Mouse (Mus musculus): ENCODE measurements around the gene Mt1. TPM values are rescaled to one million over a fixed set of nuclear protein-coding genes. Genes with fewer than 3 reads are reported as not detected.
"Not testable (repeated sequence)": the region's sequence is repeated elsewhere in the genome, so short reads cannot be mapped to it uniquely, and the experiment has no call there.

The Mt1 gene
- total RNA-seq (2014; rRNA removed; ENCODE audit: low replicate concordance) (1,123 and 1,581 TPM in 2 replicates), polyA plus RNA-seq (2015; fragmentation: Nextera tagmentation; extraction: Ambion mirVana) (783 and 795 TPM in 2 replicates)

DNA sequence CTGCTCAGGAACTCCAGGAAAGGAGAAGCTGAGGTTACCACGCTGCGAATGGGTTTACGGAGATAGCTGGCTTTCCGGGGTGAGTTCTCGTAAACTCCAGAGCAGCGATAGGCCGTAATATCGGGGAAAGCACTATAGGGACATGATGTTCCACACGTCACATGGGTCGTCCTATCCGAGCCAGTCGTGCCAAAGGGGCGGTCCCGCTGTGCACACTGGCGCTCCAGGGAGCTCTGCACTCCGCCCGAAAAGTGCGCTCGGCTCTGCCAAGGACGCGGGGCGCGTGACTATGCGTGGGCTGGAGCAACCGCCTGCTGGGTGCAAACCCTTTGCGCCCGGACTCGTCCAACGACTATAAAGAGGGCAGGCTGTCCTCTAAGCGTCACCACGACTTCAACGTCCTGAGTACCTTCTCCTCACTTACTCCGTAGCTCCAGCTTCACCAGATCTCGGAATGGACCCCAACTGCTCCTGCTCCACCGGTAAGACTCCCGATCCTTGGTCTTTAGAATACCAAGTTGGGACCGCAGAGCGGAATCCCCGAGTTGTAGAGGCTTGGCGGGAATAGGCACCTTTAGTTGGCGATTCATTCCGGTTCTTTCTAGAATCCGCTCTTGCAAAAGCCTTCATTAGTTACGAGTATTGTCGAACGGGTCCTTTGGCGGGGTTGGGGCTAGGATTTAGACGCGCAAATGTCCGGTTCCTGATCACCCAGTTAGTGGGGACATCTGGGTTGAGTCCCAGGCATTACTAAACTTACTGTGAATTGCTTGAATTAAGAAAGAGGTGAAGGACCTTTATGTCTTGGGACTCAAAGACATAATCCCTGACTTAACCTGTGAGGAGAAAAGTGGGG, at the start of gene Mt1:
Mt1 (plus strand) TSS at position 226 of the 856 bp plus-strand sequence.
- Histone ChIP-seq H3K4me1 (ENCODE audit: control insufficient read depth, insufficient read depth) (peaks cover 15% of the 10 kb centered on the region; the same call in 1 of the 2 replicates), H3K4me3 (ENCODE audit: low read depth, low read length) (peak within 1 kb of the TSS; percentile 62), H3K9ac (replicated peaks; ENCODE audit: low read depth, low read length) (peak within 1 kb of the TSS; percentile 75), H3K4me2 (ENCODE audit: low read depth, low read length) (peak within 1 kb of the TSS; percentile 61), H3K9me3 (replicated peaks; ENCODE audit: control insufficient read depth, low read length) (no peaks in the 10 kb centered on the region), H3K27me3 (ENCODE audit: control insufficient read depth, insufficient read depth, low read length) (peaks cover 5% of the 10 kb centered on the region; the same call in 1 of the 2 replicates), H3K27ac (ENCODE audit: low read depth) (peak within 1 kb of the TSS; percentile 95), H3K36me3 (replicated peaks; ENCODE audit: control insufficient read depth, insufficient read depth, low read length) (no peaks in the 10 kb centered on the region)
- DNase-seq (ENCODE audit: low spot score) (peak; percentile 93), ATAC-seq (ENCODE audit: insufficient read depth, low read depth) (peak; percentile 93)
- TF ChIP-seq EP300 (IDR thresholded peaks at IDR 0.05; ENCODE audit: low read depth) = peak; percentile 91
- TF ChIP-seq CTCF (IDR thresholded peaks at IDR 0.05; ENCODE audit: low read depth) = no peak
- under 1% methylated on average over 50 of the region's 50 CpGs for WGBS

DNA sequence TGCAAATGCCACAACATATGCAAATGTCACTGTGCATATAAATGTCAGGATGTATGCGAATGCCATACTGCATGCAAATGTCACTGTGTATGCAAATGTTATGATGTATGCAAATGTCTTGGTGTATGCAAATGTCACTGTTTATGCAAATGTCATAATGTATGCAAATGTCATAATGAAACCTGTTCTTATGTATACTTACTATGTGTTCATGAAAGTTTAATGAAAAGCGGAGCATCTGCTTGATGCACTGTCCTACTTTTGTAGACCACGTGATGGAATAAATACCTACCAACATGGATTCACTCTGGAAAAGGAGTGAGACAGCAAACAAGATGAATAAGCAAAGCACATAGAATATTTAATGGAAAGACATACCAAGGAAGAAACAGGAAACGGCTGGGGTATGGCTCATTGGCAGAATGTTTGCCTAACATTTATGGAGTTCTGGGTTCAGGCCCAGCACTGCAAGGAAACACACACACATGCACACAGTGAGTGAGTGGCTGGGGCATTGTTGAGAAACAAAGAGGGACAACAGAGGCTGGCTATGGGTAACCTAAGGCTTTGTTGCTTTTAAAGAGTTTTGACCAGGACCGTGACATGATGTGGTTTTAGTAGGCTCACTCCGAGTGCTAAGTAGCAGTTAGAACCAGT, 49.6 kb upstream of the Mt1 start:
- no peaks in the 10 kb centered on the region for H3K9me3 ChIP-seq (replicated peaks; ENCODE audit: control insufficient read depth, low read length)
- 85% methylated on average over 6 of the region's 6 CpGs for WGBS
- no peak overlapping the region for H3K27ac ChIP-seq (ENCODE audit: low read depth)
- TF ChIP-seq EP300 (IDR thresholded peaks at IDR 0.05; ENCODE audit: low read depth) (no peak), CTCF (IDR thresholded peaks at IDR 0.05; ENCODE audit: low read depth) (no peak)
- no peaks in the 10 kb centered on the region for H3K27me3 ChIP-seq (ENCODE audit: control insufficient read depth, insufficient read depth, low read length)
- DNase-seq (ENCODE audit: low spot score) (no peak), ATAC-seq (ENCODE audit: insufficient read depth, low read depth) (no peak)
- no peak overlapping the region for H3K9ac ChIP-seq (replicated peaks; ENCODE audit: low read depth, low read length)
- H3K4me3 ChIP-seq (ENCODE audit: low read depth, low read length) = no peak overlapping the region
- no peaks in the 10 kb centered on the region for H3K36me3 ChIP-seq (replicated peaks; ENCODE audit: control insufficient read depth, insufficient read depth, low read length)
- no peaks in the 10 kb centered on the region for H3K4me1 ChIP-seq (ENCODE audit: control insufficient read depth, insufficient read depth)
- no peak overlapping the region for H3K4me2 ChIP-seq (ENCODE audit: low read depth, low read length)

DNA sequence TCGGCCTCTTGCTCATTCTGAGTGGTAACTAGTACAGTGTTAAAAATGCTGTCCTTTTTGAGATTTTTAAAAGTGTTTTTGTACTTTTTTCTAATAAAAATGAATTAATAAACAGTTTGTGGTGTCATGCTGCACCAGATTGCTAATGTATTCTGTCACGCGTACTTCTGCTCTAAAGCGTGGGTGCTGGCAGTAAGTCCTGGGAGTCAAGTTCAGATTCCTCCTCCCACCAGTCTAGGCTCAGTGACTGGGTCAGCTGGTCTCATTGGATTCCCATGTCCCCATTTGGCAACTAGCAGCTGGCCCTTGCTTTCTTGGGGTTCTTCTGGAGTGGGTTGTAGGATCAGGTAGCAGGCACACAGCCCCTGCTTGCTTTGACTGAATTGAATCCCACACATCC, 48.8 kb upstream of the Mt1 start:
- TF ChIP-seq CTCF (IDR thresholded peaks at IDR 0.05; ENCODE audit: low read depth) (no peak), EP300 (IDR thresholded peaks at IDR 0.05; ENCODE audit: low read depth) (no peak)

DNA sequence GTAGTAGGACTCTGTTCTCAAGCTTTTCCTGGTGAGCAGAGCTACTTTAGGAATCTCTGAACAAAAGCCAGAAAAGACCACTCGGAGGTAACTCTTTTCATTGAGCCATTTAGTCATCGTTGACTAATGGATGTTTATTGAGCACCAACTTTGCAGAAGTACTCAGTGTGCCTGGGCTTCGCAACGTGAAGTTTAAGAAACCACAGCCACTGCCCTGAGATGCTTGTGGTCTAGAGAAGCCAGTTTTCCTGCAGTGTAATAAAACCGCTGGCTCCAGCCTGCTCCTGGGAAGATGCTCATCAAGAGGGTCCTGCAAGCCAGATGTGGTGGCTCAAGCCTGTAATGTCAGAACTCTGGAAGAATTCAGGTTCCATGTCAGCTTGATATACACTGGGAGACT, 46.8 kb upstream of the Mt1 start:
- no peak overlapping the region for H3K27ac ChIP-seq (ENCODE audit: low read depth)

More for the DNA sequence above, 48.8 kb upstream of the Mt1 start:
- DNase-seq (ENCODE audit: low spot score) = no peak
- 86% methylated on average over 4 of the region's 4 CpGs for WGBS
- Histone ChIP-seq H3K4me1 (ENCODE audit: control insufficient read depth, insufficient read depth) (no peaks in the 10 kb centered on the region), H3K9ac (replicated peaks; ENCODE audit: low read depth, low read length) (no peak overlapping the region), H3K27me3 (ENCODE audit: control insufficient read depth, insufficient read depth, low read length) (no peaks in the 10 kb centered on the region), H3K4me2 (ENCODE audit: low read depth, low read length) (no peak overlapping the region), H3K4me3 (ENCODE audit: low read depth, low read length) (no peak overlapping the region), H3K9me3 (replicated peaks; ENCODE audit: control insufficient read depth, low read length) (no peaks in the 10 kb centered on the region), H3K36me3 (replicated peaks; ENCODE audit: control insufficient read depth, insufficient read depth, low read length) (no peaks in the 10 kb centered on the region), H3K27ac (ENCODE audit: low read depth) (no peak overlapping the region)
- ATAC-seq (ENCODE audit: insufficient read depth, low read depth) = no peak

DNA sequence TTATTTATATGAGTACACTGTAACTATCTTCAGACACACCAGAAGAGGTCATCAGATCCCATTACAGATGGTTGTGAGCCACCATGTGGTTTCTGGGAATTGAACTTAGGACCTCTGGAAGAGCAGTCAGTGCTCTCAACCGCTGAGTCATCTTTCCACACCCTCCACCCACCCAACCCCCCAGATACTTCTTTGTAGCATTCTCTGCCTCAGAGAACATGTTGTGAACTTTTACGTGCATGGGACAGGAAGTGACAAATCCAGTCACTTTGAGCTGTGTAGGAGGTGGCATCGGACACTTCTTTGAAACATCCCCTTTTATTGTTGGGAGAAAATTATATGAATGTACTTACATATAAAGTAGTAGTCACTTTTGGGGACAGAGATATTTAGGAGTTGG, 44.3 kb upstream of the Mt1 start:
- H3K4me2 ChIP-seq (ENCODE audit: low read depth, low read length); H3K9ac ChIP-seq (replicated peaks; ENCODE audit: low read depth, low read length); ATAC-seq (ENCODE audit: insufficient read depth, low read depth); H3K36me3 ChIP-seq (replicated peaks; ENCODE audit: control insufficient read depth, insufficient read depth, low read length); H3K27me3 ChIP-seq (ENCODE audit: control insufficient read depth, insufficient read depth, low read length); DNase-seq (ENCODE audit: low spot score); H3K4me3 ChIP-seq (ENCODE audit: low read depth, low read length); H3K4me1 ChIP-seq (ENCODE audit: control insufficient read depth, insufficient read depth); H3K9me3 ChIP-seq (replicated peaks; ENCODE audit: control insufficient read depth, low read length); H3K27ac ChIP-seq (ENCODE audit: low read depth): not testable (repeated sequence)
- 51% methylated on average over 3 of the region's 3 CpGs for WGBS

More for the DNA sequence above, 46.8 kb upstream of the Mt1 start:
- Histone ChIP-seq H3K4me3 (ENCODE audit: low read depth, low read length) (no peak overlapping the region), H3K4me1 (ENCODE audit: control insufficient read depth, insufficient read depth) (no peaks in the 10 kb centered on the region), H3K4me2 (ENCODE audit: low read depth, low read length) (no peak overlapping the region), H3K36me3 (replicated peaks; ENCODE audit: control insufficient read depth, insufficient read depth, low read length) (no peaks in the 10 kb centered on the region), H3K9ac (replicated peaks; ENCODE audit: low read depth, low read length) (no peak overlapping the region), H3K9me3 (replicated peaks; ENCODE audit: control insufficient read depth, low read length) (no peaks in the 10 kb centered on the region), H3K27me3 (ENCODE audit: control insufficient read depth, insufficient read depth, low read length) (no peaks in the 10 kb centered on the region)
- no peak for DNase-seq (ENCODE audit: low spot score)
- no peak for ATAC-seq (ENCODE audit: insufficient read depth, low read depth)
- TF ChIP-seq CTCF (IDR thresholded peaks at IDR 0.05; ENCODE audit: low read depth) (no peak), EP300 (IDR thresholded peaks at IDR 0.05; ENCODE audit: low read depth) (no peak)
- 77% methylated on average over 5 of the region's 5 CpGs for WGBS
